Mouse (Mus musculus): ENCODE results near the gene Il21. TPM values are rescaled to one million over a fixed set of nuclear protein-coding genes. Genes with fewer than 3 reads are reported as not detected.

Gene Il21
- total and polyA plus RNA-seq, 3 experiments, result 0.22 TPM; not detected in 2

- H3K4me1 ChIP-seq (ENCODE audit: insufficient read depth, low read depth, low read length), result no peaks in the 10 kb centered on the region
- no peaks in the 10 kb centered on the region for H3K9me3 ChIP-seq (replicated peaks)
- TF ChIP-seq GATA1 (IDR thresholded peaks at IDR 0.05; ENCODE audit: borderline replicate concordance, low read length), result no peak
- TF ChIP-seq TAL1 (conservative IDR thresholded peaks at IDR 0.05; ENCODE audit: low read depth, low read length), result no peak
- TF ChIP-seq POLR2AphosphoS5 (IDR thresholded peaks at IDR 0.05; ENCODE audit: insufficient replicate concordance, low read depth, low read length), result no peak
- no peak for TF ChIP-seq CTCF (IDR thresholded peaks at IDR 0.05; ENCODE audit: low read depth, low read length)
- no peak for TF ChIP-seq GATA2 (IDR thresholded peaks at IDR 0.05; ENCODE audit: borderline replicate concordance, low read depth, low read length)
- H3K4me3 ChIP-seq (ENCODE audit: low read depth, low read length), result no peak overlapping the region
- H3K36me3 ChIP-seq (replicated peaks), result no peaks in the 10 kb centered on the region
- ATAC-seq (ENCODE audit: extremely low read depth, insufficient number of reproducible peaks, low FRiP score, poor library complexity, severe bottlenecking) (no peak), DNase-seq (ENCODE audit: low spot score) (no peak)
- H3K27me3 ChIP-seq (ENCODE audit: insufficient read depth, low read length), result peaks cover 8% of the 10 kb centered on the region
Observed at GRCm38 (mm10) chr3:37182415-37183269, 49.8 kb downstream of the Il21 start.

GRCm38 (mm10) chr3:37181041-37181440, 51.4 kb downstream of the Il21 start:
- TF ChIP-seq GATA1 (IDR thresholded peaks at IDR 0.05; ENCODE audit: borderline replicate concordance, low read length), result no peak
- TF ChIP-seq CTCF (IDR thresholded peaks at IDR 0.05; ENCODE audit: low read depth, low read length), result no peak
- TF ChIP-seq GATA2 (IDR thresholded peaks at IDR 0.05; ENCODE audit: borderline replicate concordance, low read depth, low read length), result no peak
- no peak for TF ChIP-seq TAL1 (conservative IDR thresholded peaks at IDR 0.05; ENCODE audit: low read depth, low read length)
- no peak for TF ChIP-seq POLR2AphosphoS5 (IDR thresholded peaks at IDR 0.05; ENCODE audit: insufficient replicate concordance, low read depth, low read length)
- Histone ChIP-seq H3K4me3 (ENCODE audit: low read depth, low read length) (no peak overlapping the region), H3K27me3 (ENCODE audit: insufficient read depth, low read length) (peaks cover 13% of the 10 kb centered on the region), H3K36me3 (replicated peaks) (no peaks in the 10 kb centered on the region), H3K4me1 (ENCODE audit: insufficient read depth, low read depth, low read length) (no peaks in the 10 kb centered on the region), H3K9me3 (replicated peaks) (no peaks in the 10 kb centered on the region)
- no peak for ATAC-seq (ENCODE audit: extremely low read depth, insufficient number of reproducible peaks, low FRiP score, poor library complexity, severe bottlenecking)
- no peak for DNase-seq (ENCODE audit: low spot score)

GRCm38 (mm10) chr3:37180039-37180743, 52.2 kb downstream of the Il21 start:
- peaks cover 13% of the 10 kb centered on the region for H3K27me3 ChIP-seq (ENCODE audit: insufficient read depth, low read length)
- H3K9me3 ChIP-seq (replicated peaks), result no peaks in the 10 kb centered on the region
- TF ChIP-seq CTCF (IDR thresholded peaks at IDR 0.05; ENCODE audit: low read depth, low read length) (peak; percentile 34), GATA1 (IDR thresholded peaks at IDR 0.05; ENCODE audit: borderline replicate concordance, low read length) (no peak)
- H3K4me3 ChIP-seq (ENCODE audit: low read depth, low read length), result no peak overlapping the region
- no peaks in the 10 kb centered on the region for H3K36me3 ChIP-seq (replicated peaks)
- ATAC-seq (ENCODE audit: extremely low read depth, insufficient number of reproducible peaks, low FRiP score, poor library complexity, severe bottlenecking) (no peak), DNase-seq (ENCODE audit: low spot score) (no peak)
- H3K4me1 ChIP-seq (ENCODE audit: insufficient read depth, low read depth, low read length), result no peaks in the 10 kb centered on the region

GRCm38 (mm10) chr3:37179472-37179871, 53.0 kb downstream of the Il21 start:
- ATAC-seq (ENCODE audit: extremely low read depth, insufficient number of reproducible peaks, low FRiP score, poor library complexity, severe bottlenecking), result no peak
- no peaks in the 10 kb centered on the region for H3K36me3 ChIP-seq (replicated peaks)
- no peak for TF ChIP-seq GATA2 (IDR thresholded peaks at IDR 0.05; ENCODE audit: borderline replicate concordance, low read depth, low read length)
- TF ChIP-seq POLR2AphosphoS5 (IDR thresholded peaks at IDR 0.05; ENCODE audit: insufficient replicate concordance, low read depth, low read length), result no peak
- TF ChIP-seq CTCF (IDR thresholded peaks at IDR 0.05; ENCODE audit: low read depth, low read length), result no peak
- no peak for TF ChIP-seq TAL1 (conservative IDR thresholded peaks at IDR 0.05; ENCODE audit: low read depth, low read length)
- no peak for TF ChIP-seq GATA1 (IDR thresholded peaks at IDR 0.05; ENCODE audit: borderline replicate concordance, low read length)

GRCm38 (mm10) chr3:37174711-37175572, 57.5 kb downstream of the Il21 start:
- Histone ChIP-seq H3K9me3 (replicated peaks) (no peaks in the 10 kb centered on the region), H3K27me3 (ENCODE audit: insufficient read depth, low read length) (peaks cover 12% of the 10 kb centered on the region; the same call in 1 of the 2 replicates), H3K4me3 (ENCODE audit: low read depth, low read length) (no peak overlapping the region), H3K36me3 (replicated peaks) (no peaks in the 10 kb centered on the region), H3K4me1 (ENCODE audit: insufficient read depth, low read depth, low read length) (no peaks in the 10 kb centered on the region)
- ATAC-seq (ENCODE audit: extremely low read depth, insufficient number of reproducible peaks, low FRiP score, poor library complexity, severe bottlenecking), result no peak
- no peak for DNase-seq (ENCODE audit: low spot score)
- TF ChIP-seq TAL1 (conservative IDR thresholded peaks at IDR 0.05; ENCODE audit: low read depth, low read length) (no peak), CTCF (IDR thresholded peaks at IDR 0.05; ENCODE audit: low read depth, low read length) (no peak), POLR2AphosphoS5 (IDR thresholded peaks at IDR 0.05; ENCODE audit: insufficient replicate concordance, low read depth, low read length) (no peak), GATA2 (IDR thresholded peaks at IDR 0.05; ENCODE audit: borderline replicate concordance, low read depth, low read length) (no peak), GATA1 (IDR thresholded peaks at IDR 0.05; ENCODE audit: borderline replicate concordance, low read length) (no peak)

More at GRCm38 (mm10) chr3:37179472-37179871, 53.0 kb downstream of the Il21 start:
- H3K4me1 ChIP-seq (ENCODE audit: insufficient read depth, low read depth, low read length), result no peaks in the 10 kb centered on the region
- no peak for DNase-seq (ENCODE audit: low spot score)
- no peaks in the 10 kb centered on the region for H3K9me3 ChIP-seq (replicated peaks)
- H3K27me3 ChIP-seq (ENCODE audit: insufficient read depth, low read length), result peaks cover 13% of the 10 kb centered on the region
- H3K4me3 ChIP-seq (ENCODE audit: low read depth, low read length), result no peak overlapping the region
